Mouse (Mus musculus): Measurements from ENCODE around the gene Fsd2.

GRCm38 (mm10) chr7:81583512-81583911, 16.8 kb upstream of the Fsd2 start:
- TF ChIP-seq POLR2A (IDR thresholded peaks at IDR 0.05; ENCODE audit: control insufficient read depth, low read depth, low read length): no peak
- no peak for TF ChIP-seq CTCF (IDR thresholded peaks at IDR 0.05; ENCODE audit: control insufficient read depth, insufficient read depth, insufficient replicate concordance, low read depth, low read length)
